Mouse (Mus musculus) limb, embryonic 13.5 days (tissue): ENCODE measurements around the gene Cd151. TPM values are rescaled to one million over a fixed set of nuclear protein-coding genes. Genes with fewer than 3 reads are reported as not detected.
A peak's percentile ranks its signal among the peaks of the same experiment; 100 is the strongest.

Experiments
- ATAC-seq: fragments of 200-750 bp; cut with Nextera tagmentation; 2 replicates; pipeline ENCODE4 v1.8.0; 2017; ENCODE audit warnings: low read depth, moderate number of reproducible peaks, moderate TSS enrichment; ENCODE audit not compliant: low FRiP score
- H3K27ac ChIP-seq: fragments of 300-500 bp; sonication (generic); 2 replicates; pipeline ENCODE4 v1.5.1; 2015; ENCODE audit warnings: inconsistent platforms, mild to moderate bottlenecking, moderate library complexity
- H3K27me3 ChIP-seq: fragments of 300-500 bp; sonication (generic); 2 replicates; pipeline ENCODE4 v1.6.1; 2015; ENCODE audit warnings: mild to moderate bottlenecking, inconsistent platforms
- H3K36me3 ChIP-seq: fragments of 300-500 bp; sonication (generic); 2 replicates; pipeline ENCODE4 v1.6.1; 2015; ENCODE audit warnings: inconsistent platforms, mild to moderate bottlenecking, moderate library complexity
- H3K4me1 ChIP-seq: fragments of 300-500 bp; sonication (generic); 2 replicates; pipeline ENCODE4 v1.6.1; 2015; ENCODE audit warnings: inconsistent platforms
- H3K4me2 ChIP-seq: fragments of 300-500 bp; sonication (generic); replicated peaks from 2 replicates; pipeline ENCODE4 v1.6.1; 2015; ENCODE audit warnings: inconsistent platforms, mild to moderate bottlenecking, moderate library complexity
- H3K4me3 ChIP-seq: fragments of 300-500 bp; sonication (generic); 2 replicates; pipeline ENCODE4 v1.5.1; 2015; ENCODE audit warnings: moderate library complexity, mild to moderate bottlenecking, inconsistent platforms
- H3K9ac ChIP-seq: fragments of 300-500 bp; sonication (generic); 2 replicates; pipeline ENCODE4 v1.6.1; 2015; ENCODE audit warnings: mild to moderate bottlenecking, inconsistent platforms
- H3K9me3 ChIP-seq: fragments of 300-500 bp; sonication (generic); 2 replicates; pipeline ENCODE4 v1.6.1; 2016; ENCODE audit warnings: inconsistent platforms
- WGBS: fragments of 180-500 bp; shearing (Covaris S2); methylation state at CpG from one replicate; pipeline ENCODE4 v1.1.7; 2015; 5-methylcytosine and 5-hydroxymethylcytosine counted together
- polyA plus RNA-seq: library from polyadenylated mRNA; unstranded; fragments of >200 nt; fragmentation: Nextera tagmentation; extraction: Ambion mirVana; gene quantifications from 2 replicates; pipeline ENCODE4 v1.2.1, GENCODE M21; 2015

The Cd151 gene
- polyA plus RNA-seq, 1 experiment from 2014 or later, result 14.6 TPM

GRCm38 (mm10) chr7:141495379-141495778 lies 28.2 kb downstream of the Cd151 start:
- Histone ChIP-seq H3K9ac (no peak overlapping the region), H3K36me3 (peaks cover 79% of the 10 kb centered on the region), H3K27me3 (no peaks in the 10 kb centered on the region), H3K9me3 (no peaks in the 10 kb centered on the region), H3K4me1 (no peaks in the 10 kb centered on the region), H3K27ac (no peak overlapping the region), H3K4me2 (no peak overlapping the region), H3K4me3 (no peak overlapping the region)
- ATAC-seq, result no peak
- WGBS, result 80% methylated on average over 2 of the region's 2 CpGs

GRCm38 (mm10) chr7:141495940-141496339 lies 28.7 kb downstream of the Cd151 start:
- Histone ChIP-seq H3K4me3 (no peak overlapping the region), H3K27ac (no peak overlapping the region), H3K4me1 (no peaks in the 10 kb centered on the region), H3K9me3 (no peaks in the 10 kb centered on the region), H3K27me3 (no peaks in the 10 kb centered on the region), H3K36me3 (peaks cover 75% of the 10 kb centered on the region), H3K4me2 (no peak overlapping the region), H3K9ac (no peak overlapping the region)
- WGBS, result 87% methylated on average over 4 of the region's 4 CpGs
- no peak for ATAC-seq

GRCm38 (mm10) chr7:141497600-141497999 lies 30.4 kb downstream of the Cd151 start:
- H3K9me3 ChIP-seq, result no peaks in the 10 kb centered on the region
- H3K9ac ChIP-seq, result no peak overlapping the region
- H3K27ac ChIP-seq, result no peak overlapping the region
- no peak overlapping the region for H3K4me2 ChIP-seq
- ATAC-seq, result no peak
- peaks cover 76% of the 10 kb centered on the region for H3K36me3 ChIP-seq
- WGBS, result 90% methylated on average over 3 of the region's 3 CpGs
- H3K27me3 ChIP-seq, result no peaks in the 10 kb centered on the region
- no peak overlapping the region for H3K4me3 ChIP-seq
- H3K4me1 ChIP-seq, result no peaks in the 10 kb centered on the region

GRCm38 (mm10) chr7:141501820-141502555 lies 34.8 kb downstream of the Cd151 start:
- no peak overlapping the region for H3K9ac ChIP-seq
- no peak overlapping the region for H3K4me2 ChIP-seq
- ATAC-seq, result no peak
- no peaks in the 10 kb centered on the region for H3K4me1 ChIP-seq
- no peak overlapping the region for H3K27ac ChIP-seq
- H3K4me3 ChIP-seq, result no peak overlapping the region
- 89% methylated on average over 7 of the region's 7 CpGs for WGBS
- H3K27me3 ChIP-seq, result no peaks in the 10 kb centered on the region
- peaks cover 52% of the 10 kb centered on the region for H3K36me3 ChIP-seq
- H3K9me3 ChIP-seq, result no peaks in the 10 kb centered on the region

- H3K9me3 ChIP-seq, result no peaks in the 10 kb centered on the region
- H3K4me3 ChIP-seq, result no peak overlapping the region
- H3K4me1 ChIP-seq, result no peaks in the 10 kb centered on the region
- peaks cover 52% of the 10 kb centered on the region for H3K36me3 ChIP-seq
- 93% methylated on average over 5 of the region's 5 CpGs for WGBS
- H3K4me2 ChIP-seq, result no peak overlapping the region
- no peak overlapping the region for H3K27ac ChIP-seq
- no peak overlapping the region for H3K9ac ChIP-seq
- ATAC-seq, result no peak
- H3K27me3 ChIP-seq, result no peaks in the 10 kb centered on the region
Measured at GRCm38 (mm10) chr7:141502556-141502905, 35.3 kb downstream of the Cd151 start.

- Histone ChIP-seq H3K27ac (no peak overlapping the region), H3K36me3 (peaks cover 44% of the 10 kb centered on the region), H3K4me3 (no peak overlapping the region), H3K9me3 (no peaks in the 10 kb centered on the region), H3K27me3 (no peaks in the 10 kb centered on the region), H3K4me2 (no peak overlapping the region), H3K9ac (no peak overlapping the region), H3K4me1 (no peaks in the 10 kb centered on the region)
- no peak for ATAC-seq
- WGBS, result 67% methylated on average over 2 of the region's 2 CpGs
Measured at GRCm38 (mm10) chr7:141506278-141506677, 39.1 kb downstream of the Cd151 start.

- no peak for ATAC-seq
- peak overlapping the region; percentile 6; the same call in 1 of the 2 replicates for H3K9ac ChIP-seq
Measured at GRCm38 (mm10) chr7:141508160-141508559, 41.0 kb downstream of the Cd151 start.

GRCm38 (mm10) chr7:141510196-141510595 lies 43.0 kb downstream of the Cd151 start:
- 88% methylated on average over 5 of the region's 5 CpGs for WGBS
- H3K9ac ChIP-seq, result peak overlapping the region; percentile 25; the same call in 1 of the 2 replicates
- H3K4me3 ChIP-seq, result no peak overlapping the region
- no peak for ATAC-seq
- H3K27ac ChIP-seq, result no peak overlapping the region
- H3K27me3 ChIP-seq, result no peaks in the 10 kb centered on the region
- no peaks in the 10 kb centered on the region for H3K4me1 ChIP-seq
- no peaks in the 10 kb centered on the region for H3K9me3 ChIP-seq
- peaks cover 39% of the 10 kb centered on the region for H3K36me3 ChIP-seq
- no peak overlapping the region for H3K4me2 ChIP-seq

More at GRCm38 (mm10) chr7:141508160-141508559, 41.0 kb downstream of the Cd151 start:
- no peak overlapping the region for H3K4me3 ChIP-seq
- H3K4me2 ChIP-seq, result no peak overlapping the region
- H3K27ac ChIP-seq, result peak overlapping the region; percentile 40; the same call in 1 of the 2 replicates
- no peaks in the 10 kb centered on the region for H3K9me3 ChIP-seq
- no peaks in the 10 kb centered on the region for H3K4me1 ChIP-seq
- no peaks in the 10 kb centered on the region for H3K27me3 ChIP-seq
- peaks cover 36% of the 10 kb centered on the region for H3K36me3 ChIP-seq

GRCm38 (mm10) chr7:141510681-141511191 lies 43.5 kb downstream of the Cd151 start:
- 66% methylated on average over 8 of the region's 8 CpGs for WGBS
- ATAC-seq, result no peak
- Histone ChIP-seq H3K27me3 (no peaks in the 10 kb centered on the region), H3K9ac (peak overlapping the region; percentile 25; the same call in 1 of the 2 replicates), H3K27ac (no peak overlapping the region), H3K36me3 (peaks cover 45% of the 10 kb centered on the region), H3K9me3 (no peaks in the 10 kb centered on the region), H3K4me1 (no peaks in the 10 kb centered on the region), H3K4me2 (no peak overlapping the region), H3K4me3 (no peak overlapping the region)

GRCm38 (mm10) chr7:141517638-141518037 lies 50.4 kb downstream of the Cd151 start:
- peaks cover 3% of the 10 kb centered on the region; the same call in 1 of the 2 replicates for H3K4me1 ChIP-seq
- H3K9me3 ChIP-seq, result no peaks in the 10 kb centered on the region
- no peak overlapping the region for H3K27ac ChIP-seq
- H3K27me3 ChIP-seq, result no peaks in the 10 kb centered on the region
- peaks cover 53% of the 10 kb centered on the region for H3K36me3 ChIP-seq
- WGBS, result 82% methylated on average over 4 of the region's 4 CpGs
- H3K4me2 ChIP-seq, result no peak overlapping the region
- H3K4me3 ChIP-seq, result no peak overlapping the region
- no peak overlapping the region for H3K9ac ChIP-seq
- no peak for ATAC-seq

GRCm38 (mm10) chr7:141518296-141518695 lies 51.1 kb downstream of the Cd151 start:
- H3K27ac ChIP-seq, result no peak overlapping the region; the same call in 1 of the 2 replicates
- 71% methylated on average over 5 of the region's 5 CpGs for WGBS

GRCm38 (mm10) chr7:141518926-141519325 lies 51.7 kb downstream of the Cd151 start:
- H3K36me3 ChIP-seq, result peaks cover 46% of the 10 kb centered on the region
- 82% methylated on average over 3 of the region's 3 CpGs for WGBS
- peaks cover 3% of the 10 kb centered on the region; the same call in 1 of the 2 replicates for H3K4me1 ChIP-seq
- no peak overlapping the region for H3K4me2 ChIP-seq
- no peak overlapping the region for H3K27ac ChIP-seq
- no peak overlapping the region for H3K4me3 ChIP-seq
- no peaks in the 10 kb centered on the region for H3K27me3 ChIP-seq
- ATAC-seq, result no peak
- H3K9me3 ChIP-seq, result no peaks in the 10 kb centered on the region
- H3K9ac ChIP-seq, result no peak overlapping the region

More at GRCm38 (mm10) chr7:141518296-141518695, 51.1 kb downstream of the Cd151 start:
- Histone ChIP-seq H3K4me1 (peaks cover 3% of the 10 kb centered on the region; the same call in 1 of the 2 replicates), H3K36me3 (peaks cover 51% of the 10 kb centered on the region), H3K4me2 (no peak overlapping the region), H3K9me3 (no peaks in the 10 kb centered on the region), H3K4me3 (no peak overlapping the region), H3K27me3 (no peaks in the 10 kb centered on the region), H3K9ac (no peak overlapping the region)
- no peak for ATAC-seq
